Mouse (Mus musculus): Measurements from ENCODE around the gene Ttc3. TPM values are rescaled to one million over a fixed set of nuclear protein-coding genes. Genes with fewer than 3 reads are reported as not detected.

Gene Ttc3
- polyA plus RNA-seq, 1 experiment, result 152 TPM

DNA sequence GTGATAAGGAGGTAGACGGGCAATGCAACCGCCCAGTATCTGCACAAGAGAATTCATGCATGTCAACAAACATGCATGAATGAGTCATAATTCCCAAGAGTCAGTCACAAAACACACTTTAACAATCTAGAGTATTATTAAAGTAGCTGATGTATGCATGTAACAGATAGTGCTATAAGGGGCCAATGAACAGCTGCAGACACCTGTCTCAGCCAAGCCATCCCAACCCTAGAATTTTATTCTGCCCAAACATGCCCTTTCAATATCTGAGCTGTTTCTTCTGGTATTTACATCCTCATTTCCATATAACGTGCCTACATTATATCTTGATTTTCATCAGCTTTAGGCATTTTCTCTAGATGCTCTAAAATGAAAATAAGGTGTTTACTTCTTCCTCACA, 5.0 kb upstream of the Ttc3 start:
- Histone ChIP-seq H3K4me1 (ENCODE audit: control insufficient read depth, insufficient read depth, low read length) (no peaks in the 10 kb centered on the region), H3K9ac (ENCODE audit: low read depth, poor library complexity, severe bottlenecking) (no peak overlapping the region), H3K9me3 (replicated peaks; ENCODE audit: control insufficient read depth, insufficient read depth, low read length, poor library complexity, severe bottlenecking) (no peaks in the 10 kb centered on the region), H3K4me3 (ENCODE audit: low read depth, low read length) (no peak overlapping the region), H3K27ac (ENCODE audit: insufficient read depth, low read length) (no peak overlapping the region), H3K36me3 (ENCODE audit: control insufficient read depth, insufficient read depth, low read length, poor library complexity, severe bottlenecking) (no peaks in the 10 kb centered on the region), H3K27me3 (ENCODE audit: control insufficient read depth, insufficient read depth, low read length, poor library complexity, severe bottlenecking) (no peaks in the 10 kb centered on the region)
- TF ChIP-seq POLR2A (IDR thresholded peaks at IDR 0.05; ENCODE audit: insufficient read depth, low read length) (no peak), EP300 (IDR thresholded peaks at IDR 0.05; ENCODE audit: insufficient read depth, low read depth, low read length) (no peak), CTCF (IDR thresholded peaks at IDR 0.05; ENCODE audit: low read depth, low read length) (no peak)

GRCm38 (mm10) chr16:94369596-94370172, 734 bp upstream of the Ttc3 start:
- Histone ChIP-seq H3K27me3 (ENCODE audit: control insufficient read depth, insufficient read depth, low read length, poor library complexity, severe bottlenecking) (no peaks in the 10 kb centered on the region), H3K4me3 (ENCODE audit: low read depth, low read length) (peak overlapping the region; percentile 87), H3K4me1 (ENCODE audit: control insufficient read depth, insufficient read depth, low read length) (no peaks in the 10 kb centered on the region), H3K36me3 (ENCODE audit: control insufficient read depth, insufficient read depth, low read length, poor library complexity, severe bottlenecking) (no peaks in the 10 kb centered on the region), H3K9ac (ENCODE audit: low read depth, poor library complexity, severe bottlenecking) (peak overlapping the region; percentile 88), H3K27ac (ENCODE audit: insufficient read depth, low read length) (no peak overlapping the region), H3K9me3 (replicated peaks; ENCODE audit: control insufficient read depth, insufficient read depth, low read length, poor library complexity, severe bottlenecking) (no peaks in the 10 kb centered on the region)
- TF ChIP-seq EP300 (IDR thresholded peaks at IDR 0.05; ENCODE audit: insufficient read depth, low read depth, low read length) (no peak), POLR2A (IDR thresholded peaks at IDR 0.05; ENCODE audit: insufficient read depth, low read length) (no peak), CTCF (IDR thresholded peaks at IDR 0.05; ENCODE audit: low read depth, low read length) (no peak)

- H3K9ac ChIP-seq (ENCODE audit: low read depth, poor library complexity, severe bottlenecking), result peak overlapping the region; percentile 88
Measured at GRCm38 (mm10) chr16:94370915-94371300, 490 bp downstream of the Ttc3 start.

GRCm38 (mm10) chr16:94371301-94371931, 998 bp downstream of the Ttc3 start, which contains the start of gene Pigp:
Gene Pigp (minus strand): TSS chr16:94371842.
- Histone ChIP-seq H3K9ac (ENCODE audit: low read depth, poor library complexity, severe bottlenecking) (peak within 1 kb of the TSS; percentile 88), H3K36me3 (ENCODE audit: control insufficient read depth, insufficient read depth, low read length, poor library complexity, severe bottlenecking) (no peaks in the 10 kb centered on the region), H3K4me1 (ENCODE audit: control insufficient read depth, insufficient read depth, low read length) (no peaks in the 10 kb centered on the region), H3K27me3 (ENCODE audit: control insufficient read depth, insufficient read depth, low read length, poor library complexity, severe bottlenecking) (no peaks in the 10 kb centered on the region), H3K27ac (ENCODE audit: insufficient read depth, low read length) (no peak within 1 kb of the TSS), H3K4me3 (ENCODE audit: low read depth, low read length) (peak within 1 kb of the TSS; percentile 87), H3K9me3 (replicated peaks; ENCODE audit: control insufficient read depth, insufficient read depth, low read length, poor library complexity, severe bottlenecking) (no peaks in the 10 kb centered on the region)
- TF ChIP-seq POLR2A (IDR thresholded peaks at IDR 0.05; ENCODE audit: insufficient read depth, low read length) (no peak), CTCF (IDR thresholded peaks at IDR 0.05; ENCODE audit: low read depth, low read length) (no peak), EP300 (IDR thresholded peaks at IDR 0.05; ENCODE audit: insufficient read depth, low read depth, low read length) (no peak)

More at GRCm38 (mm10) chr16:94370915-94371300, 490 bp downstream of the Ttc3 start:
- Histone ChIP-seq H3K4me3 (ENCODE audit: low read depth, low read length) (peak overlapping the region; percentile 87), H3K36me3 (ENCODE audit: control insufficient read depth, insufficient read depth, low read length, poor library complexity, severe bottlenecking) (no peaks in the 10 kb centered on the region), H3K9me3 (replicated peaks; ENCODE audit: control insufficient read depth, insufficient read depth, low read length, poor library complexity, severe bottlenecking) (no peaks in the 10 kb centered on the region), H3K27ac (ENCODE audit: insufficient read depth, low read length) (no peak overlapping the region), H3K27me3 (ENCODE audit: control insufficient read depth, insufficient read depth, low read length, poor library complexity, severe bottlenecking) (no peaks in the 10 kb centered on the region), H3K4me1 (ENCODE audit: control insufficient read depth, insufficient read depth, low read length) (no peaks in the 10 kb centered on the region)
- TF ChIP-seq EP300 (IDR thresholded peaks at IDR 0.05; ENCODE audit: insufficient read depth, low read depth, low read length), result no peak
- peak; percentile 7 for TF ChIP-seq POLR2A (IDR thresholded peaks at IDR 0.05; ENCODE audit: insufficient read depth, low read length)
- TF ChIP-seq CTCF (IDR thresholded peaks at IDR 0.05; ENCODE audit: low read depth, low read length), result no peak

GRCm38 (mm10) chr16:94379386-94379785, 9.0 kb downstream of the Ttc3 start:
- Histone ChIP-seq H3K4me3 (ENCODE audit: low read depth, low read length) (no peak overlapping the region), H3K4me1 (ENCODE audit: control insufficient read depth, insufficient read depth, low read length) (no peaks in the 10 kb centered on the region), H3K9ac (ENCODE audit: low read depth, poor library complexity, severe bottlenecking) (no peak overlapping the region), H3K27ac (ENCODE audit: insufficient read depth, low read length) (no peak overlapping the region), H3K9me3 (replicated peaks; ENCODE audit: control insufficient read depth, insufficient read depth, low read length, poor library complexity, severe bottlenecking) (no peaks in the 10 kb centered on the region), H3K36me3 (ENCODE audit: control insufficient read depth, insufficient read depth, low read length, poor library complexity, severe bottlenecking) (no peaks in the 10 kb centered on the region), H3K27me3 (ENCODE audit: control insufficient read depth, insufficient read depth, low read length, poor library complexity, severe bottlenecking) (no peaks in the 10 kb centered on the region)
- TF ChIP-seq EP300 (IDR thresholded peaks at IDR 0.05; ENCODE audit: insufficient read depth, low read depth, low read length) (no peak), CTCF (IDR thresholded peaks at IDR 0.05; ENCODE audit: low read depth, low read length) (no peak), POLR2A (IDR thresholded peaks at IDR 0.05; ENCODE audit: insufficient read depth, low read length) (no peak)

DNA sequence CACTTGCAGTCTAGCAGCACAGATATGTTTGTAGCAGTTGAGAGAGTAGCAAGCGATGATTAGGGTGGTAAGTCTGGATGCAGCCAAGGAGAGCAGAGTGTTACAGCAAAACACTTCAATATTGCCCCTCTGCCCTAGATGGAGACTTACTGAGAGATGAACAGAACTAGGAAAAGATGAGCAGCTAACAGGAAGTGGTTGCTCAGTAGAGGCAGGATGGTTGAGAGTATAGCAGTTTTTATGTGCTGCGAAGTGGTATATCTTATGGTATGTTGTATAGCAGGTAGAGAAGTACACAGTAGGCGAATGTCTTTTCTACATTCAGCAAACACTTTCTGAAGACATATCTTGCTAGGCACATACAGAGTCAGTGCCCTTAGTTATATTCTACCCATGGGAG, 12.9 kb downstream of the Ttc3 start:
- H3K36me3 ChIP-seq (ENCODE audit: control insufficient read depth, insufficient read depth, low read length, poor library complexity, severe bottlenecking), result no peaks in the 10 kb centered on the region
- TF ChIP-seq EP300 (IDR thresholded peaks at IDR 0.05; ENCODE audit: insufficient read depth, low read depth, low read length) (no peak), POLR2A (IDR thresholded peaks at IDR 0.05; ENCODE audit: insufficient read depth, low read length) (no peak), CTCF (IDR thresholded peaks at IDR 0.05; ENCODE audit: low read depth, low read length) (no peak)

More for the DNA sequence above, 12.9 kb downstream of the Ttc3 start:
- H3K27ac ChIP-seq (ENCODE audit: insufficient read depth, low read length), result no peak overlapping the region
- no peak overlapping the region for H3K4me3 ChIP-seq (ENCODE audit: low read depth, low read length)
- no peak overlapping the region for H3K9ac ChIP-seq (ENCODE audit: low read depth, poor library complexity, severe bottlenecking)
- H3K27me3 ChIP-seq (ENCODE audit: control insufficient read depth, insufficient read depth, low read length, poor library complexity, severe bottlenecking), result no peaks in the 10 kb centered on the region
- no peaks in the 10 kb centered on the region for H3K4me1 ChIP-seq (ENCODE audit: control insufficient read depth, insufficient read depth, low read length)
- H3K9me3 ChIP-seq (replicated peaks; ENCODE audit: control insufficient read depth, insufficient read depth, low read length, poor library complexity, severe bottlenecking), result no peaks in the 10 kb centered on the region
